Mouse (Mus musculus) R1 (cell line): ENCODE data around the gene Coq7.
A peak's percentile ranks its signal among the peaks of the same experiment; 100 is the strongest.

ENCODE experiments used
- DNase-seq: peaks from one replicate; pipeline ENCODE4 v3.0.0-alpha.2; 2018; ENCODE audit warnings: low read depth, low spot score

Coq7 gene

GRCm38 (mm10) chr7:118533178-118533578, at the start of gene Coq7:
Gene Coq7, minus strand, starts transcription at chr7:118533356.
- DNase-seq: peak; percentile 98

GRCm38 (mm10) chr7:118579938-118580337, 46.8 kb upstream of the Coq7 start:
- DNase-seq: peak; percentile 83

- no peak for DNase-seq
These were observed 45.1 kb upstream of the Coq7 start for GRCm38 (mm10) chr7:118578269-118578668.

- DNase-seq: no peak
These were observed 38.9 kb upstream of the Coq7 start for GRCm38 (mm10) chr7:118572039-118572438.

GRCm38 (mm10) chr7:118571350-118571749, 38.2 kb upstream of the Coq7 start:
- peak; percentile 54 for DNase-seq

GRCm38 (mm10) chr7:118569121-118569543, 36.0 kb upstream of the Coq7 start:
- DNase-seq: no peak

GRCm38 (mm10) chr7:118554290-118554689, 21.1 kb upstream of the Coq7 start:
- no peak for DNase-seq

- peak; percentile 29 for DNase-seq
These were observed 20.7 kb upstream of the Coq7 start for GRCm38 (mm10) chr7:118553881-118554280.

GRCm38 (mm10) chr7:118547451-118547850, 14.3 kb upstream of the Coq7 start:
- DNase-seq: no peak

- no peak for DNase-seq
These were observed 11.0 kb upstream of the Coq7 start for GRCm38 (mm10) chr7:118544128-118544527.

- no peak for DNase-seq
These were observed 1.9 kb upstream of the Coq7 start for GRCm38 (mm10) chr7:118535076-118535475.

- DNase-seq: no peak
These were observed 1.2 kb upstream of the Coq7 start for GRCm38 (mm10) chr7:118534326-118534725.

- DNase-seq: peak; percentile 98
These were observed 508 bp downstream of the Coq7 start for GRCm38 (mm10) chr7:118532519-118533177.

GRCm38 (mm10) chr7:118526967-118527366, 6.2 kb downstream of the Coq7 start:
- no peak for DNase-seq

- no peak for DNase-seq
These were observed 11.1 kb downstream of the Coq7 start for GRCm38 (mm10) chr7:118522077-118522476.

- no peak for DNase-seq
These were observed 13.5 kb downstream of the Coq7 start for GRCm38 (mm10) chr7:118519661-118520060.

- DNase-seq: peak; percentile 57
These were observed 14.5 kb downstream of the Coq7 start for GRCm38 (mm10) chr7:118518687-118519086.

GRCm38 (mm10) chr7:118517819-118518218, 15.3 kb downstream of the Coq7 start:
- no peak for DNase-seq

- DNase-seq: no peak
These were observed 24.6 kb downstream of the Coq7 start for GRCm38 (mm10) chr7:118508556-118508955.

- DNase-seq: no peak
These were observed 29.3 kb downstream of the Coq7 start for GRCm38 (mm10) chr7:118503844-118504243.

- no peak for DNase-seq
These were observed 30.8 kb downstream of the Coq7 start for GRCm38 (mm10) chr7:118502333-118502732.

GRCm38 (mm10) chr7:118499784-118500435, 33.2 kb downstream of the Coq7 start:
- no peak for DNase-seq
